Mouse (Mus musculus): ENCODE results near the gene Cul4b.

DNA sequence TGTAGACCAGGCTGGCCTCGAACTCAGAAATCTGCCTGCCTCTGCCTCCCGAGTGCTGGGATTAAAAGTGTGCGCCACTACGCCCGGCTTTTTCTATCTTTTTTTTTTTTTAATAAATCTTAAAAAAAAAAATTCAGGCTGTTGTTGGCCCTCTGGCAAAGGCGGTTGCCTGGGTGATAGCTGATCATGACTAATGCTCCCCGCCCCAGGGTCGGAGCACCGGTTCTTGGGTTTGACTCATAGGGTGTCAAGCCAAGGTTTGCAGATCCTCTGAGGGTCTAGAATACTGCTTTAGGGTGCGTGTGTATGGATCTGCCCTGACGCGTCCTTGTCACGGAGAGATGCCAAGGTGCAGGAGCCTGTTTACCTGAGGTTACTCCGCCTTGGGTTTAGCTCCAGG is 71.2 kb downstream of the Cul4b start:
- no peak for TF ChIP-seq CTCF (IDR thresholded peaks at IDR 0.05; ENCODE audit: borderline replicate concordance, insufficient read depth, low read depth, low read length)
- no peak for TF ChIP-seq POLR2A (IDR thresholded peaks at IDR 0.05; ENCODE audit: borderline replicate concordance, insufficient read depth, low read length)

Measured in cerebellum, adult 2 months (tissue).